Mouse (Mus musculus) adrenal gland, adult 8-10 months (tissue): ENCODE results near the gene Plcb4. TPM values are rescaled to one million over a fixed set of nuclear protein-coding genes. Genes with fewer than 3 reads are reported as not detected.

Experiments
- DNase-seq: peaks from one replicate; pipeline ENCODE4 v3.0.0; 2022
- total RNA-seq, 4 experiments: library from RNA; stranded (reverse); gene quantifications; 2 replicates each; pipeline ENCODE4 v1.2.4; 2022

Plcb4 gene
- total RNA-seq, 4 experiments from 2014 or later, result 31.0 to 47.2 (median 37.8) TPM

DNA sequence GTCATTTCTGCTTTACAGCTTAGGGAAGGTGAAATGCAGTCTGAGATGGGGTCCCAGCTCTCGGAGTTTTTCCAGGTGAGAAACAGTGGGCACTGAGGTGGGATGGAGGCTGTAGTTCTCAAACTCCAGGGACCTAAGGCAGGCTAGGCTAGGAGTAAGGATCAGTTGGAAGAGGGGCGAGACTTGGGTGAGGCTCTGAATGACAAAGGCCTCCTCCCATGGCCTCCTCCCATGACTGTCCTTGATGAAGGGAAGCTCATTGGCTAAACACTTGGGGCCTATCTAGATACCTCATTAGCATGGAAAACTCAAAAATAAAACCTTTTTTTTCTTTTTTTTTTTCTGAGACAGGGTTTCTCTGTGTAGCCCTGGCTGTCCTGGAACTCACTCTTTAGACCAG is 198.0 kb downstream of the Plcb4 start:
- no peak for DNase-seq

- no peak for DNase-seq
Observed at GRCm38 (mm10) chr2:135861531-135862488, 203.0 kb downstream of the Plcb4 start.

DNA sequence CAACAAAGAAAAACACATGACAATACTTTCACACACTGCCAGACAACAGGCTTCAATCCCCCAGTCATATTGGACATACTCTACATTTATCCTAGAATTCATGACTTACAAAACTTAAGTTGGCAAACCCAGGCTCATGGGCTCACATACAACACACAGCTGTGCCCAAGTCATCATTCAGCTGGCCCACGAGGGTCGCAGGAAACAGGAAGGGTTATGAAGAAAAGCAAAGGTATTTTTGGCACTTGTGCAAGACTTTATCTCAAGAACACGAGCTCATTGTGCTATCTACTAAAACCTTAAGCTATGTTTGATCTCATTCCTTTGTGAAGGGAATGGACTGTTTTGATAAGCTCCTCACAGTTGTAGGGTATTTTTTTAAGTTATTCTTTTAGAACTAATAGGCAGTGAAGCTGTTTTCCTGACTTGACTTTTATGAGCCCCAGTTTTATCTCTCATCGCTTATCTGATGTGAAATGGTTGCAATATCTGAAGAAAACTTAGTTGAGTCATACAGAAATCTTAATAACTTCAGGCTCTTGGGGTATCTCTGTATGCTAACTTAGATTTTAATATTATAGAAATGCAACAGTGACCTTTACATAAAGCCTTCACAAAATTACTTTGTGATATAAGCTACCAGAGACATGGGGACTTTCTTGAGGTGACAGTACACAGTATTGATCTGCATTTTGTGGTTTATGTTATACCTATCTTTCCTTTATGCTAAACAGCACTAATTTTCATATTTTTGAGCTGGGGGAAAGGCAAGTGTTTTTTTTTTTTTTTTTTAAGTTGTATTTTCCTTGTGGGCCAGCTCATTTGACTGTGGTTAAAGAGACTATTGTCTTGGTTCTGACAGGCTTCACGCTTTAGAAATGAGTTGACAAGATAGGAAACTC is 203.9 kb downstream of the Plcb4 start:
- no peak for DNase-seq

DNA sequence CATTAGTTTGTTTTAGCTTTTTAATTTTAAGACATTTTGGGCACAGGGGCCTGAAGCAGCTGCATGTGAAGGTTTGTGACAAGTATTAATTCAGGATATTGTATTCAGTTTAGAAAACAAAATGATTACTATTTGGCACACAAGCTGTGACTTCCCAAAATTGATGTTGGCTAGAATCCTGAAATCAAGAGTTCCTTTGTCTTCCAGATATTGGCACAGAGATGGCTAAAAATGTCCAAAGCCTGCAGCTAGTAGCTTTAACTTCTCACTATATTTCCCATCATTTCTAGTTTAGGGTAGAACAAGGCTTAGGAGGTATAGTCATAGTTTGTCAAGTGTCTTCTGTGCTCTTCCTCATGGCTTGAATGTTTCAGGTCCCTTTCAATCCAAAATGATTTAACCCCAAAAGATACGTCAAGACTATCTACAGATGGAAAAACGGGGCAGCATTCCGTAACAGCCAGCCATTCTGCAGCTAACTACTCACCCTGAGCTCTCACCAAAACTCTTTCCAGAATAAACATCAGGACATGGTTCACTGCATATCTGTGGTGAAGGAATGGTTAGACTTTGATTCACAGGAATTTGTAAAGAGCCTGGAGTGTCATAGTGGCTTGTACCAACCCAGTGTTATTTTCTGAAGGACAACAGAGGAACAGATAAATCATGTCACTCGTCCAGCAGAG is 204.7 kb downstream of the Plcb4 start:
- DNase-seq, result no peak

GRCm38 (mm10) chr2:135866421-135866820 is 207.6 kb downstream of the Plcb4 start:
- DNase-seq, result no peak

DNA sequence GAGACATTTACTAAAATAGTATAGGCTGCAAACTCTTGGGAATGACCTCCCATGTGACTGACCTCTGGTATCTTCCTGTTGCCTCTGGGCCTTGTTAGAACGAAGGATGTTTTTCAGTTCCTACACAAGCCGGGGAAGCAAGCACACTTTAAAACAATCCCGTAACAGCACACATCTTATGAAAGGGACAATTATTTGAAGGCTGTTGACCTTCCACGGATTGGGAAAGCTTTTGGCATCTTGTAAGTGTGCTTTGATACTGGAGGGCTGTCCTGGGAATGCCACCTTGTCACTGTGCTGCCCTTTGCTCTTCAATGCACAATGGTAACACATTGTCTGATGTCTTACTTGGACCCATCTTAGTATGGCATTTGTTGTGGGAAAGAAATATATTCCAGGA is 208.0 kb downstream of the Plcb4 start:
- DNase-seq, result no peak

- DNase-seq, result no peak
Observed at GRCm38 (mm10) chr2:135869637-135870036, 210.8 kb downstream of the Plcb4 start.

- no peak for DNase-seq
Observed at GRCm38 (mm10) chr2:135873146-135873545, 214.3 kb downstream of the Plcb4 start.

DNA sequence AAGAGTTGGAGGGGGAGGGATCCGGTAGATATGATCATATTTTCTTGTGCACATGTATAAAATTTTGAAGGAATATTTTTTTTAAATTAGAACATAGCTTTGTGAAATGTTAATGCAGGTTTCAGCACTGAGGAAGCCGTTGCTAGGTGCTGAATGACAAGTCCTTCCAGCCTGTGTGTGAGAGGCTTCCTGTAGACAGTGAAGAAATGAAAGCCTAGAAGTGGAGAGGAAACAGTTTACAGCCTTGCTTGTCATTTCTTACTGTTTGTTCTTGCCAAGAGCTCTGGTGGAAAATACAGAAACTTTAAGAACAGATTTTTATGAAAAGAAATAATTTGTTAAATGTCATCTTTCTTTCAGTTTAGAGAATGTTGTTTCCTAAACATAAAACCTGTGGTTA is 214.9 kb downstream of the Plcb4 start:
- no peak for DNase-seq

DNA sequence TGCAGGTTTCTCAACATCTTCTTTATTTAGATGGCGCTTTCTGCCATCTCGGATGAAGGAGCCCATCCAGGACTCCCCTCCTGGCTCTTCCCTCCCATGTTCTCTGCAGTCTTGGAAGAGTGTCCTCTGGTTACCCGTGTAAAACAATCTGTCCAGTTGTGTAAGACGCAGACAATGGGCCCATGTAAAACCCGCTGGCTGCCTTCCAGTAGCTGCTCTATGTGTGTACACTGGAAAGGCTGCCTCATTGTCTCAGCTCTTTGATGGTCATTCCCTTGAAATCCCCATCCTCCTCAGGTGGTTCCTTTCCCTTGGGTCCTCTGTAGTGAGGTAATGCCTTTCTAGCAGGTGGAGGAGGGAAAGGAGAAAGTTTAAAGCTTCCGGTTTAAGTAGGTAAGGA is 216.7 kb downstream of the Plcb4 start:
- DNase-seq, result no peak

DNA sequence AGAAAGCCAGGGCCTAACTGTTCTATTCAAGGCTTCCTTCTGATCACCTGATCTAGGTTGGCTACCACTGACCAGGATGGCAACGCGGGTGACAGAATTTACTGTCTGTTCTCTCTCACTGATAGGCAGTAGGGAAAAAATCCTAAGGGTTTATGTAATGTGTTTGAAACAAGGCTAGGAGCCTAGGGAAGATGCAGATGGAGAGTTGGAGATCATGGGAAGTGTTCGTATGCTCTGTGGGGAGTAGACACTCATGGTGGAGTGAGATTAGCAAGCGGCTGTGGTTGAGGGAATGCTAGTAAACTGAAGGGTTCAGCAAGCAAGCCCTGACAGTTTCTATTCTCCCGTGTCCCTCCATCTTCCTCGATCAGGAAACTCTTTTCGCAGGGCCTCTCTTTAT is 220.5 kb downstream of the Plcb4 start:
- no peak for DNase-seq

DNA sequence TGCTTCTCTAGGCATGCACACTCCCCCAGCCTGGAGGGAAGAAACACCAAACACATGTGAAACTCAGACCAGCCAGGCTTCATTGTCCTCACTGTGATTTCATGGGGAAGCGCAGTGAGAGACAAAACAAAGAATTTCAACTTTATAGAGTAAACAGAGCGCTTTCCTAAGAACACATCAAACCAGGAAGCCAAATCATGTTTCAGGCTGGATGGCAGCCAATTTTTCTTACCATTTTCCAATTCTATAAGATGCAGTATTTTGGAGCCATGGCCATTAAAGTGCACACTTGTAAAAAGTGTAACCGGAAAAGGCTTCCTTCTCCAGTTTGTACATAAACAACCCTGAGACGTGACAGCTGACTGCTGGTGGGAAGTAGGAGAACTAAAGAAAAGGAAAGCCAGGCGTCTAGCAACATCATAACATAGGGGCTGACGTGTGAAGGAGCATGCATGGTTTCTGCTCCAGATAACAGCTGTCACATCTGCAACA is 221.5 kb downstream of the Plcb4 start:
- DNase-seq, result no peak

DNA sequence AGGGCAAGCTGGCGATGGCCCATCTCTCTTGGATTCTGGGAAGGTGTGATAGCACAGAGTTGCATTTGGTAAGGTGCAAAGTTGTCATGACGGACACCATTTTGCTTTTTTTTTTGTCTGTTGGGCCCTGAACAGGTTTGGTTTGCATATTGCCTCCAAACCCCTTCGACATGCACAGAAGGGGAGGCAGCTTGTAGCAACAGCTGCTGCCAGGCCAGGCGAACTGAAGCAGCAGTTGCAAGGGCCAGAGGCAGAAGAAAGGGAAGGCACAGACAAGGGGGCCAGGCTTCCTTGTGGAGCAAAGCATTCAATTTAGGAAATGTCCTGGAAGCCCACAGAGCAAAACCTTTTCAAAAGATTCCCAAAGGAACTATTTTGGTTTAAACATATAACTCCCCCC is 224.5 kb downstream of the Plcb4 start:
- DNase-seq, result no peak

DNA sequence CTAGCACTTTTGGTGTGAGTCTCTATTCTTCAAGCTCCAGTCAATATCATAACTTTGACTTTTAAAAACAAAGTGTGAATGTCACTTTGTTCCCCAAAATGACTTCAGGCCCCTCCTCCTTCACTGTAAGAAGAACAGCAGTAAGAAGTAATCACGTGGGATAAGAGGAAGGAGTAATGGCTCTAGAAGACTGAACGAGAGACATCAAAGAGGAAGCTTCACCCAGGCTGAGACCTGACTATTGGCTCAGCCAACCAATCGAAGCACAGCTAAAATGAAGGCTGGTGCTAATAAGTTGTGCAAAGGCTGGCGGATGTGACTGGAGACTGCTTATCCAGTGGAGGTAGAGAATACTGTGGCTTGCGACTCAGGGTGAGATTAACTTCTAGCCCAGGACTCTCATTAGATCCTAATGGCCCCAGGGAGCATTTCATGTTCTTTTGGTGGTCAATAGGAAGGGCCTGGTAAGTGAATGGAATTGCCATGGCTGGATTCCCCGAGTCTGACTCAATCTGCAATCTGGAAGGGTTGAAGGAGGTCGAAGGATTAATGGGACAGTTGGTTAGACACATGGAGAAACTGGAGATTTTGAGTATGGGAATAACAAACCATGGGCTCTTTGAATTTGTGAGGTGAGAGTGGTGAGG is 225.8 kb downstream of the Plcb4 start:
- DNase-seq, result no peak

DNA sequence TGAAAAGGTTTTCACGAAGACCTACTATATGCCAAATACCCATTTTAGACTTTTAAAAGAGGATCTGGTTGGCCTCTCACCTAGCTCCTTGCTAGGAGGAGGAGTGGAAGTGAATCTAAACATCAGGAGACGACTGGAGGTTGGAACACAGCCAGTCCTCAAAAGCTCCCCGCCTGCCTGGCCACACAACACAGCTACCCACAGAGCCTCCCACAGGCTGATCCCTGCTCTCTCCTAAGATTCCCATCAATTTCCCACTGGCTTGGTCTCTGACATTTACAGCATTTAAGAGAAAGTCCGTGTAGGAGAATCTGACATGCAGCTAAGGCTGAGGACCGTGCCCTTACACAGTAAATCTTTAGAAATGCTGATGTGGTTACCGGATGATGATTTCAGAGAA is 226.8 kb downstream of the Plcb4 start:
- DNase-seq, result no peak

- no peak for DNase-seq
Observed at GRCm38 (mm10) chr2:135886081-135886679, 227.4 kb downstream of the Plcb4 start.

GRCm38 (mm10) chr2:135887805-135888204 is 229.0 kb downstream of the Plcb4 start:
- no peak for DNase-seq

- peak; percentile 49 for DNase-seq
Observed at GRCm38 (mm10) chr2:135888206-135888605, 229.4 kb downstream of the Plcb4 start.

DNA sequence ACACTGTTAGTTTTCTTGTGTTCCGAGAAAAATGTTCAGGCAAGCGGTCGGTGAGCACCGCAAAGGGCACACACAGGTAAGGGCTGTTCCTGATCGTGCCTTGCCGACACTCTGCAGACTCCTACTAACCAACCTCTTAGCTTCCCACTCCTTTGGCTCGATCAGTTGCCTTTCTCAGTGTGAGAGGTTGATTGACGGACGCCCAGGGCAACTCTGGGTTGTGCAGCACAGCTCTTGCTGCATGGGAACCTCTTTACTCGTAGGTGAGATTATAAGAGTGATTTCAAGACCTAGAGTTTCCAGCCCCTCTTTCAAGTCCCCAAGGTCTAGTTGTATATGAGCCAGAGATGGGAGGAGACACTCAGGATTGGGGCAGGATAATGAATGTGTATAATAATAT is 230.0 kb downstream of the Plcb4 start:
- DNase-seq, result no peak

GRCm38 (mm10) chr2:135890083-135890482 is 231.3 kb downstream of the Plcb4 start:
- no peak for DNase-seq

- DNase-seq, result peak; percentile 75
Observed at GRCm38 (mm10) chr2:135891097-135891496, 232.3 kb downstream of the Plcb4 start.

DNA sequence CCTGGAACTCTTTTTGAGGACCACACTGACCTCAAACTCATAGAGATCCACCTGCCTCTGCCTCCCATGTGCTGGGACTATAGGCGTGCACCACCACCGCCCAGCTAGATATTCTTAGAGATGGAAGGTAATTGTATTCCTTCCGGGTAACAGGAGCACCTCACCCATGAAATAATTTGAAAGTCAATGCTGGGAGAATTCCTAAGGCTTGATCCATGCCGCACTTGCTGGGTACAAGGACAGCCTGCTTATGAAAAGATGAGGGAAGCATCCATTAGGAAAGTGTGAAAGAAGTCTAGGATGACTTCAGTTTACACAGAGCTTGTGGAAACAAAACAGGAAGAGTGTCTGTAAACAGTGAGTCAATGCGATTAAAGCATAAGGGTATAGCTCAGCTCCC is 232.9 kb downstream of the Plcb4 start:
- no peak for DNase-seq
